Mouse (Mus musculus): ENCODE measurements around the gene Skor1.

- TF ChIP-seq CTCF (IDR thresholded peaks at IDR 0.05; ENCODE audit: control insufficient read depth, insufficient read depth, insufficient read length) (no peak), MAX (IDR thresholded peaks at IDR 0.05) (no peak)
Observed at GRCm38 (mm10) chr9:63108580-63108979, 40.2 kb downstream of the Skor1 start.
